Mouse (Mus musculus): ENCODE data around the gene Il10ra.

DNA sequence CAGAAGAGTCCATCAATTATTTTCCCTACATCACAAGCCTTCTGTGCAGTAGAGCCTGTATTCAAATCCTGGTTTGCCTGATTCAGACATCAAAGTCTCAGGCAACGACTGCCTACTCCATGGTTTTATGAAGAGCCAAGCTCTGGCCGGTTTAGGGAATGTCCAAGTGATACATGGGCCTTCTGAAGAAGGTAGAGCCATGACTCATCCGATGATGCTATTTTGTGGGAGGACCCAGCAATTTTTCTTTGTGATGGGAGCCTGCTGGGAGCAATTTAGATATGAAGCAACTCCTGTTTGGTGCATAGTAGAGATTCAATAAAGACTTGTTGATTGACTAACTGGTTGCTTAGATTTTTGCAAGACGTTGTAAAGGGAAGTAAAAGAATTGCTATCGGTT lies 39.6 kb upstream of the Il10ra start:
- TF ChIP-seq POLR2A (IDR thresholded peaks at IDR 0.05; ENCODE audit: insufficient read depth, low read depth, low read length) = no peak
- TF ChIP-seq CTCF (IDR thresholded peaks at IDR 0.05; ENCODE audit: insufficient read depth, low read depth, low read length) = no peak

Measured in olfactory bulb, adult 2 months (tissue).